Mouse (Mus musculus): ENCODE measurements around the gene Gm42372. TPM values are rescaled to one million over a fixed set of nuclear protein-coding genes. Genes with fewer than 3 reads are reported as not detected.
A peak's percentile ranks its signal among the peaks of the same experiment; 100 is the strongest.

Gene Gm42372
- total RNA-seq, 2 experiments from 2014 or later = 1.3 to 1.8 TPM

- DNase-seq = peak; percentile 83
These were observed 23.2 kb upstream of the Gm42372 start, which contains the start of gene Pnmal1 for GRCm38 (mm10) chr7:16959539-16960187. Gene Pnmal1 (plus strand): TSS chr7:16959679.

DNA sequence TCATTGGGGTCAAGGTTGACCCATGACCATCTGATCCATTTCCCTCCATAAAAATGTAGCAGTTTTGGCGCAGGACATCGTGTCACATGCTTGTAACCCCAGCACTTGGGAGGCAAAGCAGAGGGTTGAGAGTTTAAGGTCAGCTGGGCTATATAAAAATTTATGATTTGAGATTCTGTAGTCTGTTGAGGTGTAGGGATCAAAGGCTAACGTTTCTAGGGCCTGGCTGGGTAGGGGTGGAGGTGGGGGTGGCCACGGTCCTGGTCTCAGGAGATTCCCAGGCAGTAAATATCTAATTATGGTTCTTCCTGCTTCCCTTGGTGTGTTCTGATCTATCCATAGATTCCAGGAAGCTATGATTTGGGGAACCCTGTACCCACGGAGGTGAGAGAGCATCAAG lies 21.2 kb upstream of the Gm42372 start:
- DNase-seq = no peak

- DNase-seq = no peak
These were observed 14.5 kb upstream of the Gm42372 start for GRCm38 (mm10) chr7:16968414-16968813.

- DNase-seq = no peak
These were observed 11.7 kb upstream of the Gm42372 start for GRCm38 (mm10) chr7:16971160-16971559.

GRCm38 (mm10) chr7:16974018-16974417 lies 8.9 kb upstream of the Gm42372 start:
- DNase-seq = peak; percentile 44

DNA sequence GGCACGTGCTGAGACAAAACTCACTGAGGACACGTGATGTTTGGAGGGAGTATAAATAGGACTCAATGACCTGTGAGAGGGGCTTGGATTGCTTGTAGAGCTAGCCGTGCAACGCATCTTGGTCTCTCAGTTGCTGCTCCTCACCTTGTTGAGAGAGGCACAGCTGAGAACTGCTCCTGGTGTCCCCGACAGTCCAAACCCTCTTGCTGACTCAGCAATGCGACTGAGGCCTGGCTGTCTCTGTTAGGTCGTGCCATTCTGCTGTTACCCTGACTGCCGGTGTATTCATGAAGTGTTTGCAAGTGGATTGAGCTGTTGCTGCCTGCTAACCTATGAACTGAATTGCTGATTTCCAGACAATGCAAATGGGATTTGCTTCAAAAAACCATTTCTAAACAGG lies 6.6 kb upstream of the Gm42372 start:
- no peak for DNase-seq

DNA sequence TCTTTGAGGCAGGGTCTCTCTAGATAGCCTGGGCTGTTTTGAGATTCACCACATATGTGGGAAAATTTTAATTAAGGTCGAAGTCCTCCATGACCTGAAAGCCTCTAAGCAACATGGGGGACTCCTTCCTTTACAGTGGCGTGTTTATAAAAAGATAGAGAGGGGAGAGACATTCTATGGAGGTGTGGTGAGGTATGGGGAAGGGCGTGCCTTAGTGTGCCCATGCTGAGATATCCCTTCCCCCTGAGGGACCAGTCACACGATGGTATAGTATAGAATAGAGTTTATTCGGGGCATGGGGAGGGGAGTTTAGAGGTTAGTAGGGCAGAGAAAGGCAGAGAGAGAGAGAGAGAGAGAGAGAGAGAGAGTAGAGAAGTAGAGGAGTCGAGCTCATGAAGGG lies 4.7 kb upstream of the Gm42372 start:
- no peak for DNase-seq

GRCm38 (mm10) chr7:16978593-16978992 lies 4.3 kb upstream of the Gm42372 start:
- DNase-seq = no peak

DNA sequence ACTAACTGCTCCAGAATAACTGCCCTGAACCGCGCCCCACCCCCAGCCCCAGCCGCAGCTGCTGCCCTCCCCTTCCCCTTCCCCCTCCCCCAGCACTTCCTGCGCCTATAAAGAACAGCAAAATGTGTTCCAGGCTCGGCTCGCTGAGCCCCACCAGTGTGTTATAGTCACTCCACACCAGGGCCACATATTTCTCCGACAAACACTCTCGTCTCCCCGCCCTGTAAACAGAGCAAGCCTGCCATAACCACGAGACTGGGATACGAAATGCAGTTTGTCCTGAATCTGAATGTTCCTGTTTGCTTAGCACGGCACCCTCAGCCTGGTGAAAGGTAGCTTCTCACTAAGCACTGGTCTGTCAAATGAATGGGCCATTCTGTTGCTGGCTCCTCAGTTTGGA lies 2.5 kb upstream of the Gm42372 start:
- peak; percentile 57 for DNase-seq

GRCm38 (mm10) chr7:16987541-16988149 lies 4.8 kb downstream of the Gm42372 start:
- no peak for DNase-seq

- peak; percentile 76 for DNase-seq
These were observed 5.5 kb downstream of the Gm42372 start for GRCm38 (mm10) chr7:16988405-16988804.

- no peak for DNase-seq
These were observed 7.3 kb downstream of the Gm42372 start for GRCm38 (mm10) chr7:16990006-16990744.

DNA sequence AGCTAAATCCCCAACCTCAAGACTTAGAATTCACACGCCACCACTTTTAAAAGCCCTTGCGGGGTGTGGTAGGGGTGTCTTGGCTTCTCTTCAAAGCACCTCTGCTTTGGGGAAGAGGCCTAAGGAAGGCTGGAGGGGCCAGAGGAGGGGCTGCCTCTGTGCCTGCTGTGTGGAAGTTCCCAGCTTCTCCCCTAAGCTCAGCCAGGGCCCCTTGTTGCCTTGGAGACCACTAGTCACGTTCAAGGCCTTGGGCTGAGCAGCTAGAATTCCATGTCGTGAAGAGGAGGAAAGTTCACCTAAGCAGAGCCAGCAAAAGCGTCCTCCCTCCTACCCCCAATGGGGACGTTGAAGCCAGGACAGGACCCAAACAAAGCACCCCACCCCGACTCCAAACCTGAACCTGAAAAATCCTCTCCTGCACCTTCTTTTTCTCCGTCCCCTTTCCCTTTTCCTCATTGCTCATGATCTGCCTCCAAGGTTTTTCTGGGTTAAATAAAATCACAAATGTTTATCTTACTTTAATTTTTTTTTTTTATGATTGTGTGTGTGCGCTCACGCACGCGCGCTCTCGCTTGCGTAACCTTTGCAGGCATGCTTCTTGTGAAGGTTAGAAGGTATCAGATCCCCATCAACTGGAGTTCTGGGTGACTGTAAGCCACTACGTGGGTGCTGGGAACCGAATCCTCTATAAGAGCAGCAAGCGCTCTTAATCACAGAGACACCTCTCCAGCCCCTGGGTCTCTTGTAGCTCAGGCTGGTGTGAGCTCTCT lies 9.0 kb downstream of the Gm42372 start:
- peak; percentile 68 for DNase-seq

DNA sequence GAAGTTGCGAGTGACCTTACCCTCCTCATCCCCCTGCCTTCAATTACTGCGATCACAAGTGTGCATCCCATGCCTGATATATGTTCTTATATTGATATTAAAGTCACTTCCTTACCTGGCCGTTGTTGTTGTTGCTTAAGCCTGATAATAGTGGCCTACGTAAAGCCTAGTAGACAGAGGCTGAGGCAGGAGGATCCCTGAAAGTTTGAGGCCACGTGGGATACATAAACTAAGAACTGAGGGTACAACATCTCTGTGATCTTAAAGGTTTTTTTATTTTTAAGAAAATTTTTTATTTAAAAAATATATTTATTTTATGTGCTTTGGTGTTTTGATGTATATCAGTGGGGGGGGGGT lies 9.5 kb downstream of the Gm42372 start, which contains the start of gene Ccdc8:
Ccdc8 (plus strand) TSS at position 258 of the 357 bp plus-strand sequence.
- no peak for DNase-seq

GRCm38 (mm10) chr7:16993651-16994399 lies 10.9 kb downstream of the Gm42372 start:
- peak; percentile 91 for DNase-seq

GRCm38 (mm10) chr7:16994400-16994799 lies 11.5 kb downstream of the Gm42372 start:
- peak; percentile 35 for DNase-seq

GRCm38 (mm10) chr7:16995345-16995744 lies 12.5 kb downstream of the Gm42372 start:
- no peak for DNase-seq

- DNase-seq = no peak
These were observed 16.3 kb downstream of the Gm42372 start for GRCm38 (mm10) chr7:16999233-16999632.

- peak; percentile 95 for DNase-seq
These were observed 16.8 kb downstream of the Gm42372 start for GRCm38 (mm10) chr7:16999650-17000049.

DNA sequence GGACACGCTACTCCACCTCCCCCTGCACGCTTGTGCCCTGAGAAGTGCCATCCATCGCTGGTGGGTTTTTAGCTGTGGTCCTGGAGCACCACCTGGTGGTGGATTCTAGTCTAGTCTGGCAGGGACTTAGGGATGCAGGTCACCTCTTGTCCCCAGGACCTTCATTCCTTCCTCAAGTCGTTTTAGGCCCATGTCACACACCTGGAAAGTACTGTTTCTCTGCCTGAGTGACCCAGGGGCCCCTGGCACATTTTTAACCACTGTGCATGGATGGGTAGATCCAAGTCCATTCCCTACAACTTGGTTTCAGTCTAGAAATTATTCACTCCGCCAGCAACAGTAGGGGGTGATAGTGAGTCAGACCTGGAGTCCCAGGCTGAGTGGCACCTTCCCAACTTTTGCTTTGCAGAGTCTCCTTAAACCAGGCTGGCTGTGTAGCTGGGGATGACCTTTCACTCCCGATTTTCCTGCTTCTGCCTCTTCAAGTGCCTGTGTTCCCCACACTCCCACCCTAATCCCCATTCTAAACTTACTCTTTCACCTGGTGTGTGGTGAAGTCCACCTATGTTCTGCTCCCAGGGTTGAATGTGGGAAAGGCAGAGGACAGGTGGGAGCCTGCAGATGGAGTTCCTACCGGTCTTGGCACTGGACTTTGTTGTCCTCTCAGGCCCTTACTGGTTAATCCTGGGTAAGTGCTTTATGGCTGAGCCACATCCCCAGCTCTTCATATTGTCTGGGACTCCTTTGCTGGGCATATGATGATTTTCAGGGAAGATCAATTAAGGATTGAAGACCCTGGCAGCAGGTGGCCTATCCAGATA lies 19.7 kb downstream of the Gm42372 start:
- DNase-seq = peak; percentile 87
